Mouse (Mus musculus): ENCODE measurements around the gene Gm9918.

The Gm9918 gene

GRCm38 (mm10) chr15:102273982-102274716 is 3.8 kb downstream of the Gm9918 start:
- DNase-seq (ENCODE audit: low read depth, low spot score) = peak; percentile 50

GRCm38 (mm10) chr15:102278726-102279091 is 8.3 kb downstream of the Gm9918 start:
- DNase-seq (ENCODE audit: low read depth, low spot score) = no peak

GRCm38 (mm10) chr15:102279092-102279782 is 8.9 kb downstream of the Gm9918 start, which contains the start of gene Mfsd5:
Gene Mfsd5, plus strand, starts transcription at chr15:102279454.
- peak; percentile 86 for DNase-seq (ENCODE audit: low read depth, low spot score)

GRCm38 (mm10) chr15:102279783-102280520 is 9.6 kb downstream of the Gm9918 start:
- peak; percentile 71 for DNase-seq (ENCODE audit: low read depth, low spot score)

GRCm38 (mm10) chr15:102280623-102281022 is 10.3 kb downstream of the Gm9918 start:
- no peak for DNase-seq (ENCODE audit: low read depth, low spot score)

- peak; percentile 41 for DNase-seq (ENCODE audit: low read depth, low spot score)
Observed at GRCm38 (mm10) chr15:102282463-102283292, 12.3 kb downstream of the Gm9918 start.

GRCm38 (mm10) chr15:102283648-102284047 is 13.3 kb downstream of the Gm9918 start:
- DNase-seq (ENCODE audit: low read depth, low spot score) = no peak

GRCm38 (mm10) chr15:102287395-102287794 is 17.0 kb downstream of the Gm9918 start:
- DNase-seq (ENCODE audit: low read depth, low spot score) = peak; percentile 47

- DNase-seq (ENCODE audit: low read depth, low spot score) = peak; percentile 96
Observed at GRCm38 (mm10) chr15:102295633-102296367, 25.4 kb downstream of the Gm9918 start, which contains the start of gene Espl1. Gene Espl1, plus strand, starts transcription at chr15:102296266.

- DNase-seq (ENCODE audit: low read depth, low spot score) = no peak
Observed at GRCm38 (mm10) chr15:102296368-102297006, 26.1 kb downstream of the Gm9918 start.

- DNase-seq (ENCODE audit: low read depth, low spot score) = no peak
Observed at GRCm38 (mm10) chr15:102302542-102302941, 32.2 kb downstream of the Gm9918 start.

GRCm38 (mm10) chr15:102308717-102309116 is 38.4 kb downstream of the Gm9918 start:
- peak; percentile 59 for DNase-seq (ENCODE audit: low read depth, low spot score)

- no peak for DNase-seq (ENCODE audit: low read depth, low spot score)
Observed at GRCm38 (mm10) chr15:102310074-102310845, 39.9 kb downstream of the Gm9918 start.

- DNase-seq (ENCODE audit: low read depth, low spot score) = no peak
Observed at GRCm38 (mm10) chr15:102311489-102311888, 41.1 kb downstream of the Gm9918 start.

GRCm38 (mm10) chr15:102315292-102315691 is 44.9 kb downstream of the Gm9918 start:
- no peak for DNase-seq (ENCODE audit: low read depth, low spot score)

- DNase-seq (ENCODE audit: low read depth, low spot score) = peak; percentile 78
Observed at GRCm38 (mm10) chr15:102316263-102316662, 45.9 kb downstream of the Gm9918 start.

Measured in ES-CJ7 (cell line).